Mouse (Mus musculus) spleen, adult 2 months (tissue): ENCODE measurements around the gene Sort1.

ENCODE experiments used
- CTCF ChIP-seq: fragments of 200-500 bp; IDR thresholded peaks from 2 replicates; pipeline ENCODE4 v1.5.1; 2011; ENCODE audit warnings: mild to moderate bottlenecking, inconsistent platforms; ENCODE audit not compliant: insufficient read depth, insufficient read length, insufficient replicate concordance; ENCODE audit errors: extremely low read depth
- POLR2A ChIP-seq: fragments of 200-500 bp; IDR thresholded peaks from 2 replicates; pipeline ENCODE4 v1.6.1; 2011; ENCODE audit warnings: low read depth, low read length, inconsistent platforms

GRCm38 (mm10) chr3:108367828-108368227, 83.9 kb downstream of the Sort1 start:
- no peak for TF ChIP-seq POLR2A
- no peak for TF ChIP-seq CTCF
